Mouse (Mus musculus): ENCODE measurements around the gene Zcrb1. TPM values are rescaled to one million over a fixed set of nuclear protein-coding genes. Genes with fewer than 3 reads are reported as not detected.
A peak's percentile ranks its signal among the peaks of the same experiment; 100 is the strongest.

The Zcrb1 gene
- total RNA-seq (2021), result 100 to 1,000 TPM in 1 of 2 experiments, 10 to 100 TPM in 1; 96.7 to 121 TPM
- long read RNA-seq, experiment 1, transcript Zcrb1-208 (8 exons, 850 nt), result minor isoform, 13 of 335 reads
- long read RNA-seq, experiment 1, transcript Zcrb1-201 (8 exons, 877 nt), result major isoform, 254 of 335 reads
- long read RNA-seq, experiment 1, partial matches to known transcripts, result 7 of 335 reads
- long read RNA-seq, experiment 1, other reads (novel, unspliced or antisense), result 61 of 335 reads
- long read RNA-seq, experiment 2, transcript Zcrb1-208 (8 exons, 850 nt), result minor isoform, 6 of 379 reads
- long read RNA-seq, experiment 2, transcript Zcrb1-201 (8 exons, 877 nt), result major isoform, 287 of 379 reads
- long read RNA-seq, experiment 2, partial matches to known transcripts, result 9 of 379 reads
- long read RNA-seq, experiment 2, other reads (novel, unspliced or antisense), result 77 of 379 reads

- intact Hi-C loops (cut with DNase I), result loop anchor here (5.0 kb wide), 2 partner anchors 61 to 126 kb away; partner anchors contain the start of gene Yaf2
- peak; percentile 61 to 69 for DNase-seq
Observed at GRCm38 (mm10) chr15:93397826-93398698, at the start of gene Zcrb1, which contains the start of gene Pphln1. Gene Zcrb1 (minus strand): TSS chr15:93398334. Gene Pphln1 (plus strand): TSS chr15:93398350.

- no peak for DNase-seq
- intact Hi-C loops (cut with DNase I), result loop anchor here (10.0 kb wide), 1 partner anchor 131 kb away; no protein-coding TSS in a partner anchor
Observed at GRCm38 (mm10) chr15:93443676-93444075, 45.5 kb upstream of the Zcrb1 start.

- DNase-seq, result no peak
- intact Hi-C loops (cut with DNase I), result loop anchor here (10.0 kb wide), 1 partner anchor 133 kb away; no protein-coding TSS in a partner anchor
Observed at GRCm38 (mm10) chr15:93442271-93442670, 44.1 kb upstream of the Zcrb1 start.

GRCm38 (mm10) chr15:93438663-93439062 is 40.5 kb upstream of the Zcrb1 start:
- DNase-seq, result peak in 1 of 2 experiments; percentile 29
- intact Hi-C loops (cut with DNase I), result loop anchor here (2.0 kb wide), 1 partner anchor 174 kb away; no protein-coding TSS in a partner anchor

GRCm38 (mm10) chr15:93435998-93436397 is 37.9 kb upstream of the Zcrb1 start:
- no peak for DNase-seq
- intact Hi-C loops (cut with DNase I), result no loop called here

GRCm38 (mm10) chr15:93433811-93434210 is 35.7 kb upstream of the Zcrb1 start:
- intact Hi-C loops (cut with DNase I), result no loop called here
- DNase-seq, result no peak

- intact Hi-C loops (cut with DNase I), result no loop called here
- DNase-seq, result no peak
Observed at GRCm38 (mm10) chr15:93422537-93422936, 24.4 kb upstream of the Zcrb1 start.

- DNase-seq, result no peak
Observed at GRCm38 (mm10) chr15:93420596-93420995, 22.5 kb upstream of the Zcrb1 start.

GRCm38 (mm10) chr15:93416300-93416699 is 18.2 kb upstream of the Zcrb1 start:
- intact Hi-C loops (cut with DNase I), result no loop called here
- DNase-seq, result no peak

More at GRCm38 (mm10) chr15:93420596-93420995, 22.5 kb upstream of the Zcrb1 start:
- intact Hi-C loops (cut with DNase I), result no loop called here

- intact Hi-C loops (cut with DNase I), result no loop called here
Observed at GRCm38 (mm10) chr15:93414456-93414855, 16.3 kb upstream of the Zcrb1 start.

GRCm38 (mm10) chr15:93412445-93412844 is 14.3 kb upstream of the Zcrb1 start:
- intact Hi-C loops (cut with DNase I), result no loop called here

More at GRCm38 (mm10) chr15:93414456-93414855, 16.3 kb upstream of the Zcrb1 start:
- DNase-seq, result no peak

GRCm38 (mm10) chr15:93406492-93406891 is 8.4 kb upstream of the Zcrb1 start:
- intact Hi-C loops (cut with DNase I), result no loop called here
- no peak for DNase-seq

More at GRCm38 (mm10) chr15:93412445-93412844, 14.3 kb upstream of the Zcrb1 start:
- DNase-seq, result no peak

- intact Hi-C loops (cut with DNase I), result no loop called here
Observed at GRCm38 (mm10) chr15:93405446-93405986, 7.4 kb upstream of the Zcrb1 start.

GRCm38 (mm10) chr15:93404849-93405248 is 6.7 kb upstream of the Zcrb1 start:
- intact Hi-C loops (cut with DNase I), result no loop called here
- no peak for DNase-seq

More at GRCm38 (mm10) chr15:93405446-93405986, 7.4 kb upstream of the Zcrb1 start:
- no peak for DNase-seq

- intact Hi-C loops (cut with DNase I), result no loop called here
Observed at GRCm38 (mm10) chr15:93402730-93403129, 4.6 kb upstream of the Zcrb1 start.

GRCm38 (mm10) chr15:93401446-93401845 is 3.3 kb upstream of the Zcrb1 start:
- DNase-seq, result no peak
- intact Hi-C loops (cut with DNase I), result no loop called here

More at GRCm38 (mm10) chr15:93402730-93403129, 4.6 kb upstream of the Zcrb1 start:
- DNase-seq, result no peak

GRCm38 (mm10) chr15:93398699-93399540 is 786 bp upstream of the Zcrb1 start:
- no peak for DNase-seq
- intact Hi-C loops (cut with DNase I), result loop anchor here (5.0 kb wide), 2 partner anchors 62 to 127 kb away; partner anchors contain the start of gene Yaf2

GRCm38 (mm10) chr15:93397269-93397668 is 865 bp downstream of the Zcrb1 start:
- no peak for DNase-seq
- intact Hi-C loops (cut with DNase I), result loop anchor here (5.0 kb wide), 2 partner anchors 60 to 125 kb away; partner anchors contain the start of gene Yaf2

GRCm38 (mm10) chr15:93381337-93381736 is 16.8 kb downstream of the Zcrb1 start:
- intact Hi-C loops (cut with DNase I), result no loop called here

More at GRCm38 (mm10) chr15:93381337-93381736, 16.8 kb downstream of the Zcrb1 start:
- DNase-seq, result no peak
